Mouse (Mus musculus) heart, adult 2 months (tissue): ENCODE measurements around the gene Sacm1l. TPM values are rescaled to one million over a fixed set of nuclear protein-coding genes. Genes with fewer than 3 reads are reported as not detected.

Experiments
- DNase-seq, 2 experiments: peaks; one replicate each; pipeline ENCODE4 v3.0.0; 2021
- H3K27ac ChIP-seq: fragments of 200-600 bp; 2 replicates; pipeline ENCODE4 v1.8.1; 2022
- H3K27me3 ChIP-seq: fragments of 200-500 bp; 2 replicates; pipeline ENCODE4 v1.6.1; 2012; ENCODE audit warnings: mild to moderate bottlenecking, low read length, inconsistent platforms, mixed read lengths; ENCODE audit not compliant: control insufficient read depth, insufficient read depth
- H3K36me3 ChIP-seq: fragments of 200-500 bp; 2 replicates; pipeline ENCODE4 v1.6.1; 2012; ENCODE audit warnings: low read length, inconsistent platforms; ENCODE audit not compliant: control insufficient read depth, insufficient read depth
- H3K4me1 ChIP-seq: fragments of 200-500 bp; 2 replicates; pipeline ENCODE4 v1.6.1; 2011; ENCODE audit warnings: low read length; ENCODE audit not compliant: control insufficient read depth, insufficient read depth
- H3K4me3 ChIP-seq: fragments of 200-600 bp; 2 replicates; pipeline ENCODE4 v1.8.1; 2022
- H3K79me2 ChIP-seq: fragments of 200-500 bp; replicated peaks from 2 replicates; pipeline ENCODE4 v1.6.1; 2012; ENCODE audit warnings: mild to moderate bottlenecking, inconsistent platforms, low read length, moderate library complexity, mixed read lengths; ENCODE audit not compliant: control insufficient read depth, insufficient read depth
- H3K9ac ChIP-seq: fragments of 200-500 bp; 2 replicates; pipeline ENCODE4 v1.6.1; 2012; ENCODE audit warnings: low read depth, mild to moderate bottlenecking, control low read depth, inconsistent platforms, low read length, mixed read lengths
- CTCF ChIP-seq: fragments of 200-600 bp; IDR thresholded peaks from 2 replicates; pipeline ENCODE4 v1.8.1; 2022; ENCODE audit warnings: antibody characterized with exemption, mild to moderate bottlenecking, moderate library complexity
- EP300 ChIP-seq: fragments of 200-500 bp; IDR thresholded peaks from 2 replicates; pipeline ENCODE4 v1.6.1; 2011; ENCODE audit warnings: low read depth, low read length, control low read depth; ENCODE audit not compliant: insufficient read depth
- POLR2A ChIP-seq: fragments of 200-500 bp; IDR thresholded peaks from 2 replicates; pipeline ENCODE4 v1.6.1; 2011; ENCODE audit warnings: mild to moderate bottlenecking, low read depth, low read length, control low read depth; ENCODE audit not compliant: insufficient read depth
- WGBS: fragments of 180-500 bp; shearing (Covaris S2); methylation state at CpG from one replicate; pipeline ENCODE4 v1.1.7; 2018; 5-methylcytosine and 5-hydroxymethylcytosine counted together
- intact Hi-C: fragments of 180-260 bp; cut with DNase I; formaldehyde crosslinking; loops from one replicate; pipeline ENCODE4 v1.15.1; 2025
- polyA plus RNA-seq: library from polyadenylated mRNA; depleted of rRNA; stranded (reverse); fragments of >200 nt; gene quantifications from 2 replicates; pipeline ENCODE4 v1.2.3, GENCODE M21; 2012
- total RNA-seq, 2 experiments: library from RNA; stranded (reverse); gene quantifications; 2 replicates each; pipeline ENCODE4 v1.2.3; 2021

The Sacm1l gene
- total and polyA plus RNA-seq, 3 experiments: 8.3 to 36.8 (median 35.4) TPM

DNA sequence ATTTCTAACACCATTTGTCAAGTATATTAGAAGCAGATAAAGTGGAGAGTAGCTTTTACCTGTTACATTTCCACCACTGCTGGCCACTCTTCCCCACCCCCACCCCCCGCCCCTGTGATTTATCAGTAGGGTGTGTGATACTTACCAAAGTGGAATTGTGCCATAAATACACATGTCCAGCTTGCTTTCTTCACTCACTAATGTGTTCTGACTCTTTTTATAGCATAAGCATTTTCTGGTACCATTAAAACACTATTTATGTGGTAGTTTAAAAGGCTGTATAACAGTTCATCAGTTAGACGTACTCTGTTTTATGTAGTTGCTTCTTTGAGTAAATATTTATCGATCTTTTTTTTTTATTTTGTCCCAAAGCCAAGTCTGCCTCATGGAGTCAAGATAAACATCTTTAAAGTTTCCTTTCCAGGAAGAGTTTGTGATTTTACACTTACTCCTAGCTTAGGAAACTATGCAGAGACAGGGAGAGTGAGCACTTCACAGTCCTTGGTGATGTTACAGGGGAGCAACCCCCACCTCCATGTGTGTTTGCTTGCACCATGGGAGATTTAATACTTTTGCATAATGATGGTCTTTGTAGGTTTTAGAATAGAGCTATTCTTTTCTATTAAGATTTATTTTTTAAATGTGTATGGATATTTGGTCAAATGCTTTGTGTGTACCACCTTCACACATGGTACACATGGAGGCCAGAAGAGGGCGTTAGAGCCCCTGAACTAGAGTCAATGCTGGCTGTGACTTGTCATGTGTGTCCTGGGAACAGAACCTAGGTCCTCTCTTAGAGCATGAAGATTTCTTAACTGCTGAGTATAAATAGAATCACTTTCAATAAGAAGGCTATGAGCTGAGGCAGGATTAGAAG lies 23.1 kb upstream of the Sacm1l start:
- Histone ChIP-seq H3K9ac (no peak overlapping the region), H3K4me1 (peaks cover 15% of the 10 kb centered on the region), H3K79me2 (no peaks in the 10 kb centered on the region; the same call in 1 of the 2 replicates), H3K4me3 (0 out of 2 replicates have a peak overlapping the region, but pooled peaks have one; percentile 8), H3K27me3 (no peaks in the 10 kb centered on the region), H3K36me3 (peaks cover 28% of the 10 kb centered on the region), H3K27ac (peak overlapping the region; percentile 52)
- 24% methylated on average over 4 of the region's 4 CpGs for WGBS
- TF ChIP-seq CTCF: peak; percentile 20; the same call in 1 of the 2 replicates
- no peak for TF ChIP-seq EP300
- intact Hi-C loops: no loop called here
- DNase-seq: peak in 1 of 2 experiments; percentile 4

DNA sequence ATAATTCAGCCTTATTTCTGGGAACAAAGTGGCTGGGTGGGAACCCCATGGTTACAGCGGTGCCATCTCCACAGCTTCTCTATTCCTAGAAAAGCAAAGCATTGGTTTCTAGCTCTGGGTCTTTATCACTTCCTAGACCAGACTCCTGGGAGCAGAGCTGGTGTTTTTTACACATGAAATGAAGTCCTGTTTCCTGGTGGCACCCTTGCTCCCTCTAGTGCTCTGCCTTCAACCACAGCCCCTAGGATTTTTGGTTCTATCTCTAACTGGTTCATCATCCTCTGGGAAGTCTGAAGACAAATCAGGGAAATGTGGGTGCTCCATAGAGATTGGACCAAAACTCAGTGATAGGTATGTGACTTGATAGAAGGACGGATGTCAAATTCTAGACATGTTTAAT lies 22.2 kb upstream of the Sacm1l start:
- DNase-seq: peak; percentile 20 to 29
- 58% methylated on average over 2 of the region's 2 CpGs for WGBS
- Histone ChIP-seq H3K4me3 (no peak overlapping the region), H3K79me2 (no peaks in the 10 kb centered on the region), H3K36me3 (peaks cover 28% of the 10 kb centered on the region), H3K27ac (peak overlapping the region; percentile 52; the same call in 1 of the 2 replicates), H3K27me3 (no peaks in the 10 kb centered on the region), H3K4me1 (peaks cover 15% of the 10 kb centered on the region), H3K9ac (no peak overlapping the region)
- TF ChIP-seq POLR2A (no peak), EP300 (no peak), CTCF (peak; percentile 68)
- intact Hi-C loops: no loop called here

DNA sequence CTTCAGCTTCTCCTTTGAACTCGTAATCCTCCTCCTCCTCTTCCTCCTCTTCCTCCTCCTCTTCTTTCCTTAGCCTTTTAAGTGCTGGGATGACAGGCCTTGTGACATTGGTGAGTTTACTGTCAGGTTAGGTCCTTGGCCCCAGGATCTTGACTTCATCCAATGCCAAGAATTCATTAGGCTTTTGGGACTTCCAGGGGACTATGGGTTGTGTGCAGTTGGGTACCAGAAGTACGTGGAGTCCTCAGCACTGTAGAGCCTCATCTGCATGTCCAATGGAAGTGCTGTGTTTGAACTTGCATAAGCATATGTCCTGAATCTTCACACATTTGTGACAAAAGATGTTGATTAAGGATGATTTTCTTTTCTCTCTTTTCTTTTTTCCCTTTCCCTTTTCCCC lies 20.6 kb upstream of the Sacm1l start:
- no peaks in the 10 kb centered on the region for H3K79me2 ChIP-seq
- H3K27me3 ChIP-seq: no peaks in the 10 kb centered on the region
- peaks cover 30% of the 10 kb centered on the region for H3K36me3 ChIP-seq
- no peak overlapping the region for H3K9ac ChIP-seq
- WGBS: 80% methylated on average over 2 of the region's 2 CpGs
- TF ChIP-seq POLR2A (no peak), CTCF (no peak)
- no peak overlapping the region for H3K27ac ChIP-seq
- no peak for DNase-seq
- no peak overlapping the region for H3K4me3 ChIP-seq
- intact Hi-C loops: no loop called here
- H3K4me1 ChIP-seq: peaks cover 15% of the 10 kb centered on the region

DNA sequence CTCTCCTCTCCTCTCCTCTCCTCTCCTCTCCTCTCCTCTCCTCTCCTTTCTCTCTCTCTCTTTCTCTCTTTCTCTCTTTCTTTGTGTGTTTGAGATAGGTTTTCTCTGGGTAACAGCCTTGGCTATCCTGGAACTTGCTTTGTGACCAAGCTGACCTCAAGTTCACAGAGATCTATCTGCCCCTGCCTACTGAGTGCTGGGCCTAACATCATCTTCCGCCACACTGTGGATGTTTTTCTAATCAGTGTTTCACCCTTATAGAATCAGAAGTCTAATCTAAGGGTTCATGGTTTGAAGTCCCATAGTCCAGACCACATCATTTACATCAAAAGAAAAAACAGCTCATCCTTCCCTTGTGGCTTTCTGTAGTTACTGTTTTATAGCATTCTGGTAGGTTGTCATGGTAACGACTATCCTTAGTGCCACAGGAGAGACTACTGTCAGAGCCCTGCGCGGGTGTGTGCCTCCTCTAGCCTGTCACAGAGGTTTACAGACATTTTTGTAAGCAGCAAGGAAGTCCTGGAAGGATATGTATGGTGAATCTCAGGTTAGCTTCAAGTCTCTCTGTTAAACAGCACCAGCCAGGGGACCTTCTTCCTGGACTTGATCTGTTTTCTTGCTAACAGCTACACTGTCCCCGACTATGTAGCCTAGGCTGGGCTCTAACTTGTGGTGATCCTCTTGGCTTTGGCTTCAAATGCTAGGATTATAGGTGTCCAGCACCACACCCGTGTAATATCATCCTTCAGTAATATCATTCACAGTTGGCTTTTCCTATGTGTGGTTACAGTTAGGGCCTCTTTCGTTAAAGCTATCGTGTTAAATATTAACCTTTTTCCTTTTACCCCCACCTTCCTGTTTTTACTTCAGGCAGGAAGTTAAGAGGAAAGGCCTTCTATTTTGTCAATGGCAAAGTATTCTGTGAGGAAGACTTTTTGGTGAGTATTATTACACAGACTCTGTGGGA lies 19.6 kb upstream of the Sacm1l start:
- Histone ChIP-seq H3K27ac (peak overlapping the region; percentile 5; the same call in 1 of the 2 replicates), H3K4me3 (no peak overlapping the region), H3K9ac (no peak overlapping the region), H3K27me3 (no peaks in the 10 kb centered on the region), H3K79me2 (no peaks in the 10 kb centered on the region), H3K4me1 (peaks cover 15% of the 10 kb centered on the region), H3K36me3 (peaks cover 24% of the 10 kb centered on the region)
- no peak for DNase-seq
- WGBS: 53% methylated on average over 8 of the region's 8 CpGs
- intact Hi-C loops: no loop called here
- TF ChIP-seq CTCF (no peak), POLR2A (no peak), EP300 (no peak)

DNA sequence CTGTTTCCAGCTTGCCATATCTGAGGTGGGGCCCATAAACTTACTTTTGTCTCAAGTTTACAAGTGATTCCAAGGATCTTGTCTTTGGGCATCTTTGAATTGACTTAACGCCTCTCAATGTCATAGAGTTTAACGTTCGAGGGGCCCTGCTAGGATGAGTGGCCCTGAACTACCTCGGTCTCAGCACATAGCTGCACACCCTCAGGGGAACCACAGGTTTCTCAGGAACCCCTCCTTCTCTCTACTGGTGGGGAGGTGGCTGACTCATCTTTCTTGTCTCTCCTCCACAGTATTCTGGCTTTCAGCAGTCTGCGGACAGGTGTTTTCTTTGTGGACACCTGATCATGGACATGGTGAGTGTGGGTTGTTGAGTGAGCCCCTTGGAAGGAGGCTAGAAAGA lies 18.6 kb upstream of the Sacm1l start:
- no peak for TF ChIP-seq POLR2A
- Histone ChIP-seq H3K36me3 (peaks cover 18% of the 10 kb centered on the region), H3K4me3 (no peak overlapping the region), H3K79me2 (no peaks in the 10 kb centered on the region), H3K9ac (no peak overlapping the region), H3K27ac (no peak overlapping the region), H3K4me1 (peaks cover 9% of the 10 kb centered on the region), H3K27me3 (no peaks in the 10 kb centered on the region)
- WGBS: 91% methylated on average over 5 of the region's 5 CpGs
- DNase-seq: no peak
- intact Hi-C loops: no loop called here

DNA sequence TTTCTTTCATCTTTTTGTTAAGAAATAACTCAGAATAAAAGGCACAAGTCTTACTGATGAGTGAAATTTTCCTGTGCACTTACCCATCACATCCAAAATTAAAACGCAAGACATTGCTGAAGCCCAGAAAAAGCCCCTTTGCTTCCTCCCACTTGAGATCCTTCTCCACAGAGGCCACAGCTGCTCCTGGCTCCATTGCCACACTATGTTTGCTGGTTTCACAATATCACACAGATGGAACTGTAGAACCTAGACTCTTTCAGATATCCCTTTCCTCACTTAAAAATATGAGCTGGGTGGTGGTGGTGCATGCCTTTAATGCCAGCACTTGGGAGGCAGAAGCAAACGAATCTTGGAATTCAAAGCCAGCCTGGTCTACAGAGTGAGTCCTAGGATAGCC lies 17.1 kb upstream of the Sacm1l start:
- intact Hi-C loops: no loop called here
- Histone ChIP-seq H3K27ac (no peak overlapping the region; the same call in 1 of the 2 replicates), H3K36me3 (peaks cover 14% of the 10 kb centered on the region), H3K4me1 (peaks cover 7% of the 10 kb centered on the region), H3K79me2 (no peaks in the 10 kb centered on the region), H3K9ac (no peak overlapping the region), H3K27me3 (no peaks in the 10 kb centered on the region), H3K4me3 (no peak overlapping the region)
- TF ChIP-seq EP300: no peak
- TF ChIP-seq CTCF: no peak
- no peak for TF ChIP-seq POLR2A
- no peak for DNase-seq
- WGBS: 69% methylated on average over 2 of the region's 2 CpGs
